Mouse (Mus musculus): ENCODE measurements at regions not wholly inside any gene's neighbourhood (a gene's known extent, or its start where the extent isn't known, plus 50 kb on each side); places are given as distances from the start of the nearest gene placed in this dataset.

DNA sequence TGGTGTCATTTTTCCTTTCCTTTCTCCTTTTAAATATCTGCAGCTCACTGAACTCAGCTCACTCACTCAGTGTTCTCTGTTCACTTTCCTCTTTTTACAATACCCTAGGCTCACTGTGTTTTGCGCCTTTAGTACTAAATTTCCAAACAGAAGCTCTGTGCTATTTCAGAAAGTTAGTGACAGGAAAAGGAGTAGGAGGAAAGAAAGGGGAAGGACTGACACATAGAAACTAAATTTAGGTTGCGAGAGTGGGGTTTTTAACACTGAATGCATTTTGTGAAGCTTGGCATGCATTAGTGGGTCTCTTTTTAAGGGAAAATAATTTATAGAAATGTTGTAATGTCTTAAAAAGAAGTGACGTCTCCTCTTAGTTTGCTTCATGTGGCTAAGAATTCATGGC lies 84.8 kb upstream of the Abi3bp start:
- Histone ChIP-seq H3K9me3 (ENCODE audit: low read length) (no peaks in the 10 kb centered on the region), H3K27ac (ENCODE audit: low read depth, low read length) (no peak overlapping the region), H3K4me3 (ENCODE audit: low read depth, low read length) (no peak overlapping the region), H3K4me1 (ENCODE audit: insufficient read depth) (no peaks in the 10 kb centered on the region), H3K9ac (no peak overlapping the region), H3K4me2 (ENCODE audit: low read depth) (no peak overlapping the region), H3K36me3 (ENCODE audit: insufficient read depth) (no peaks in the 10 kb centered on the region), H3K27me3 (ENCODE audit: insufficient read depth, low read length) (no peaks in the 10 kb centered on the region)
- ATAC-seq: peak; percentile 23; the same call in 1 of the 2 replicates
- peak; percentile 11 for DNase-seq
- no peak for TF ChIP-seq CTCF (IDR thresholded peaks at IDR 0.05; ENCODE audit: low read depth)
- WGBS: 67% methylated on average over 3 of the region's 3 CpGs

DNA sequence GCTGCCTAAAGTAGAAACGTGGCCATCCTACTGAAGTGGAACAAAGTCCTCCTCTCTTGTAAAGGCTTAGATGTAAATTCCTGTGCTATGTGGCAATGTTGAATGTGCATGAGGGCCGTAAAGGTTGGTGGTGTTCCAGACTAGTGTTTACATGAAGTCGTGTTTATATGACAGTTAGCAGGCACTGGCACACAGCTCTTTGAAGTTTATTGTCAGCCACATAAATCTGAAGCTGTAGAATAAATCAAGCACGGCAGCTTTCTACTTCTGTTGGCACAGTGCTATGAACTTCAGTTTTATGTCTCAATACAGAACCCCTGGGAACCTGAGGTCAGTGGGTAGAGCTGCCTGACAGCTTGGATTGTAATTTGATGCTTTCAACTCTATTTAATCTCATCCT lies 81.1 kb upstream of the Abi3bp start:
- H3K4me3 ChIP-seq (ENCODE audit: low read depth, low read length): no peak overlapping the region
- TF ChIP-seq CTCF (IDR thresholded peaks at IDR 0.05; ENCODE audit: low read depth): no peak
- no peaks in the 10 kb centered on the region for H3K27me3 ChIP-seq (ENCODE audit: insufficient read depth, low read length)
- peak; percentile 3 for DNase-seq
- ATAC-seq: peak; percentile 32; the same call in 1 of the 2 replicates
- H3K4me2 ChIP-seq (ENCODE audit: low read depth): no peak overlapping the region
- no peak overlapping the region for H3K9ac ChIP-seq
- no peaks in the 10 kb centered on the region for H3K9me3 ChIP-seq (ENCODE audit: low read length)
- 43% methylated on average over 4 of the region's 4 CpGs for WGBS
- no peaks in the 10 kb centered on the region for H3K4me1 ChIP-seq (ENCODE audit: insufficient read depth)
- no peaks in the 10 kb centered on the region for H3K36me3 ChIP-seq (ENCODE audit: insufficient read depth)
- H3K27ac ChIP-seq (ENCODE audit: low read depth, low read length): no peak overlapping the region

GRCm38 (mm10) chr16:56399541-56399940 lies 78.1 kb upstream of the Abi3bp start:
- Histone ChIP-seq H3K27ac (ENCODE audit: low read depth, low read length) (no peak overlapping the region), H3K36me3 (ENCODE audit: insufficient read depth) (no peaks in the 10 kb centered on the region), H3K4me2 (ENCODE audit: low read depth) (no peak overlapping the region), H3K4me3 (ENCODE audit: low read depth, low read length) (no peak overlapping the region), H3K4me1 (ENCODE audit: insufficient read depth) (no peaks in the 10 kb centered on the region), H3K9ac (no peak overlapping the region), H3K27me3 (ENCODE audit: insufficient read depth, low read length) (no peaks in the 10 kb centered on the region), H3K9me3 (ENCODE audit: low read length) (no peaks in the 10 kb centered on the region)
- DNase-seq (no peak), ATAC-seq (no peak)
- WGBS: 97% methylated on average over 4 of the region's 4 CpGs
- TF ChIP-seq CTCF (IDR thresholded peaks at IDR 0.05; ENCODE audit: low read depth): no peak

DNA sequence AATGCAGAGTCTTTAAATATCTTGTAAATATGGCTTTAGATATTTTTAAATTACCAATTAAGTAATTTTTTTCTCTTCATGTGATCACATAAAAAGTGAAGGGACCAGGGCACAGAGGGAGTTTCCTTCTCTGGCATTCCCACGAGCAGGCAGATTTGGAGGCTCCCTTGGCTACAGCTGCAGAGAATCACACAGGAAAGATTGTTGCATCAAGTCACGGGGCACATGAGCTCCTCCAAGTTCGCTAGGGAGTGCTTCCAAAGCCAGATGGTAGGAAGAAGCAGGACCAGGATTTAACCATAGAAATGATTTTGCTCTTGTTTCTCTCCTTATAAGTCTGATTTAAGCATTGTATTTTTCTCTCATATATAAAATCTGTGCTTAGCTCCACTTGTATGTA lies 53.9 kb upstream of the Abi3bp start:
- no peak for TF ChIP-seq CTCF (IDR thresholded peaks at IDR 0.05; ENCODE audit: low read depth)
- DNase-seq: peak; percentile 29
- 55% methylated on average over 3 of the region's 3 CpGs for WGBS

More for the DNA sequence above, 53.9 kb upstream of the Abi3bp start:
- peak; percentile 83 for ATAC-seq
- H3K27me3 ChIP-seq (ENCODE audit: insufficient read depth, low read length): no peaks in the 10 kb centered on the region
- no peak overlapping the region for H3K4me3 ChIP-seq (ENCODE audit: low read depth, low read length)
- H3K4me2 ChIP-seq (ENCODE audit: low read depth): no peak overlapping the region
- H3K9ac ChIP-seq: no peak overlapping the region
- no peaks in the 10 kb centered on the region for H3K36me3 ChIP-seq (ENCODE audit: insufficient read depth)
- H3K9me3 ChIP-seq (ENCODE audit: low read length): no peaks in the 10 kb centered on the region
- H3K4me1 ChIP-seq (ENCODE audit: insufficient read depth): no peaks in the 10 kb centered on the region
- H3K27ac ChIP-seq (ENCODE audit: low read depth, low read length): no peak overlapping the region
